Mouse (Mus musculus) myocyte (in vitro differentiated cells): Measurements from ENCODE around the gene Cntnap1. TPM values are rescaled to one million over a fixed set of nuclear protein-coding genes. Genes with fewer than 3 reads are reported as not detected.

Experiments used
- H3K27me3 ChIP-seq: one replicate; pipeline ENCODE4 v1.6.1; 2011; ENCODE audit not compliant: control insufficient read depth, insufficient read depth, insufficient read length
- H3K36me3 ChIP-seq: one replicate; pipeline ENCODE4 v1.6.1; 2011; ENCODE audit not compliant: control insufficient read depth, insufficient read depth
- H3K4me2 ChIP-seq: one replicate; pipeline ENCODE4 v1.6.1; 2011; ENCODE audit warnings: low read depth, control low read depth
- H3K4me3 ChIP-seq: one replicate; pipeline ENCODE4 v1.5.1; 2011; ENCODE audit warnings: mild to moderate bottlenecking, control low read depth, moderate library complexity
- H3K79me2 ChIP-seq: one replicate; pipeline ENCODE4 v1.6.1; 2011; ENCODE audit not compliant: control insufficient read depth, insufficient read depth
- H3ac ChIP-seq: one replicate; pipeline ENCODE4 v1.6.1; 2011; ENCODE audit not compliant: control insufficient read depth, insufficient read length
- CEBPB ChIP-seq: IDR thresholded peaks from 2 replicates; pipeline ENCODE4 v1.6.1; 2011; ENCODE audit warnings: mild to moderate bottlenecking, moderate library complexity; ENCODE audit not compliant: poor library complexity, insufficient read depth, severe bottlenecking
- E2F4 ChIP-seq: IDR thresholded peaks from one replicate; pipeline ENCODE4 v1.6.1; 2011; ENCODE audit warnings: mild to moderate bottlenecking, control low read depth, moderate library complexity; ENCODE audit not compliant: insufficient read depth
- MAX ChIP-seq: IDR thresholded peaks from one replicate; pipeline ENCODE4 v1.6.1; 2011; ENCODE audit warnings: low read depth, mild to moderate bottlenecking, control low read depth
- MYOD1 ChIP-seq, 3 experiments: IDR thresholded peaks; one replicate each; pipeline ENCODE4 v1.6.1; 2011; ENCODE audit warnings: control low read depth in 2 of 3, low read depth in 2 of 3, mild to moderate bottlenecking in 2 of 3, moderate library complexity in 1 of 3; ENCODE audit not compliant: insufficient read length in 2 of 3, control insufficient read depth in 1 of 3
- MYOG ChIP-seq, 3 experiments: IDR thresholded peaks; one replicate each; pipeline ENCODE4 v1.6.1; 2011; ENCODE audit warnings: control low read depth in 2 of 3, low read depth in 2 of 3, mild to moderate bottlenecking in 2 of 3; ENCODE audit not compliant: insufficient read length in 2 of 3, control insufficient read depth in 1 of 3, insufficient read depth in 1 of 3
- POLR2A ChIP-seq: IDR thresholded peaks from one replicate; pipeline ENCODE4 v1.6.1; 2011; ENCODE audit warnings: low read depth, mild to moderate bottlenecking, control low read depth, moderate library complexity; ENCODE audit not compliant: insufficient read length
- POLR2AphosphoS2 ChIP-seq: IDR thresholded peaks from one replicate; pipeline ENCODE4 v1.6.1; 2011; ENCODE audit warnings: low read depth, control low read depth; ENCODE audit not compliant: insufficient read length
- REST ChIP-seq: IDR thresholded peaks from one replicate; pipeline ENCODE4 v1.6.1; 2011; ENCODE audit warnings: mild to moderate bottlenecking, control low read depth, moderate library complexity; ENCODE audit not compliant: insufficient read depth, insufficient read length
- SRF ChIP-seq: IDR thresholded peaks from one replicate; pipeline ENCODE4 v1.6.1; 2011; ENCODE audit warnings: low read depth; ENCODE audit not compliant: control insufficient read depth, insufficient read length
- TCF12 ChIP-seq: IDR thresholded peaks from one replicate; pipeline ENCODE4 v1.6.1; 2011; ENCODE audit warnings: mild to moderate bottlenecking, control low read depth; ENCODE audit not compliant: poor library complexity, insufficient read depth, severe bottlenecking
- TCF3 ChIP-seq: IDR thresholded peaks from one replicate; pipeline ENCODE4 v1.6.1; 2011; ENCODE audit warnings: low read depth, control low read depth; ENCODE audit not compliant: insufficient read length
- USF1 ChIP-seq: IDR thresholded peaks from one replicate; pipeline ENCODE4 v1.6.1; 2011; ENCODE audit warnings: low read depth, mild to moderate bottlenecking, control low read depth, moderate library complexity
- polyA plus RNA-seq: library from polyadenylated mRNA; unstranded; fragments of >200 nt; fragmentation: generic; extraction: Trizol; gene quantifications from one replicate; pipeline ENCODE4 v1.2.1, GENCODE M21; 2012; ENCODE audit warnings: missing spikeins

Gene Cntnap1
- polyA plus RNA-seq, 1 experiment = 1.3 TPM

DNA sequence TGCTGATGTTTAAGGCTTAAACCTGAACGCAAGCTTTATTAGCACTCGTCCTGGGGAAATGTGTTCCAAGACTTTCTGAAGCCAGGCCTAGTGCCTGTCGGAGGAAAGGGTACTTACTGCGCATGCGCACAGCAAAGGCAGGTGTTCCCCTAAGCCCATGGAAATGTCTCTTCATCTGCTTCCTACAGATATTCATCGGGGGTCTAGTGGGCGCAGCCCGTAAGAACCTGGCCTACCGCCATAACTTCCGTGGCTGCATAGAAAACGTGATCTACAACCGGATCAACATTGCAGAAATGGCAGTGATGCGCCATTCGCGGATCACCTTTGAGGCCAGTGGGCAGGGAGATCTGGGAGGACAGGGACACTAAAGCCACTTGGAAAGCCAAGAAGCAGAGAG lies 9.0 kb downstream of the Cntnap1 start:
- H3ac ChIP-seq = no peak overlapping the region
- no peak for TF ChIP-seq TCF12
- TF ChIP-seq USF1 = no peak
- TF ChIP-seq POLR2AphosphoS2 = no peak
- no peak for TF ChIP-seq REST
- TF ChIP-seq MAX = no peak
- TF ChIP-seq SRF = no peak
- no peak for TF ChIP-seq MYOD1 (IDR thresholded peaks at IDR 0.05; ENCODE audit: control insufficient read depth in 1 of 3, insufficient read length in 2 of 3, low read depth in 2 of 3)
- no peak for TF ChIP-seq POLR2A
- no peak for TF ChIP-seq MYOG (IDR thresholded peaks at IDR 0.05; ENCODE audit: control insufficient read depth in 1 of 3, insufficient read depth in 1 of 3, insufficient read length in 2 of 3, low read depth in 2 of 3)
- no peak for TF ChIP-seq CEBPB
- TF ChIP-seq E2F4 = no peak
- no peak for TF ChIP-seq TCF3
- no peak overlapping the region for H3K4me3 ChIP-seq

DNA sequence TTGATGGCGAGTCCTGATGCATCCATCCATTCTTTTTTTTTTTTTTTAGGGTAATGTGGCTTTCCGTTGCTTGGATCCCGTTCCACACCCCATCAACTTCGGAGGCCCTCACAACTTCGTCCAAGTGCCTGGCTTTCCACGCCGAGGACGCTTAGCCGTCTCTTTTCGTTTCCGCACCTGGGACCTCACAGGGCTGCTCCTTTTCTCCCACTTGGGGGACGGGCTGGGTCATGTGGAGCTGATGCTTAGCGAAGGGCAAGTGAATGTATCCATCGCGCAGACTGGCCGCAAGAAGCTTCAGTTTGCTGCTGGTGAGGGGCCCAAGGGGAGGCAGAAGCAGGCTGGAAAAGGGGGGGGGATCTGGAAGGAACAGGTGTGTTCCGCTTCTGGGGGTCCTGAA lies 9.9 kb downstream of the Cntnap1 start:
- TF ChIP-seq CEBPB (no peak), TCF12 (no peak), POLR2A (no peak), USF1 (no peak), TCF3 (no peak), MAX (no peak), MYOG (IDR thresholded peaks at IDR 0.05; ENCODE audit: control insufficient read depth in 1 of 3, insufficient read depth in 1 of 3, insufficient read length in 2 of 3, low read depth in 2 of 3) (no peak)
- no peaks in the 10 kb centered on the region for H3K79me2 ChIP-seq

More for the DNA sequence above, 9.0 kb downstream of the Cntnap1 start:
- H3K27me3 ChIP-seq = no peaks in the 10 kb centered on the region
- no peak overlapping the region for H3K4me2 ChIP-seq
- no peaks in the 10 kb centered on the region for H3K79me2 ChIP-seq
- H3K36me3 ChIP-seq = no peaks in the 10 kb centered on the region

DNA sequence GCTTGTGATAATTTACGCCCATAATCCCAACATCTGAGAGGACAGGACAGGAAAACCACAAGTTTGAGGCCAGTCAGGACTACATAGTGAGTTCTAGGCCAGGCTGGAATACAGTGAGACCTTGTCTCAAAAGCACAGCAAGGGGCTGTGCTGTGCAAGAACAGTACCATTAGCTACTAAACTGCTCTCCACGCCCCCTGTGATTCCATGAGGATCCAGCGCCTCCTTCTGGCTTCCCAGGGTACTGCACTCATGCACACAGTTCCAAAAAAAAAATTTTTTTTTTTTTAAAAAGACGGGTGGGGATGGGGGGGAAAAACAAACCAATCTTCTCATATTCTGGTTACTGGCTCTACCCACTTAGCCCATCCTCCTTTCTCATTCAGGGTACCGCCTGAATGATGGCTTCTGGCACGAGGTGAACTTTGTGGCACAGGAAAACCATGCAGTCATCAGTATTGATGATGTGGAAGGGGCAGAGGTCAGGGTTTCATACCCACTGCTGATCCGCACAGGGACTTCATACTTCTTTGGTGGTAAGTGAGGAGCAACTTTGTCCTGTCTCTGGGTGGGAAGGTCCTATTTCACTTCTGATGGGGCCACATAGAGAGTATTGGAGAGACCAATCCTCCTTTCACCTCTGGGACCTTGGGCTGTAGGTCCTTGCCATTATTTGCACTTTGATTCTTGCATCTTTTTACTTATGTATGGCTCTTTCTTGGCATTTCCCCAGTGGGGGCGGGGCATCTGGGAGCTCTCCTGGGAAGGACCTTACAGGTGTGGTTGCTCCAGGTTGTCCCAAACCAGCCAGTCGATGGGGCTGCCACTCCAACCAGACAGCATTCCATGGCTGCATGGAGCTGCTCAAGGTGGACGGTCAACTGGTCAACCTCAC lies 10.8 kb downstream of the Cntnap1 start:
- no peak for TF ChIP-seq POLR2A
- no peak for TF ChIP-seq MYOD1 (IDR thresholded peaks at IDR 0.05; ENCODE audit: control insufficient read depth in 1 of 3, insufficient read length in 2 of 3, low read depth in 2 of 3)
- no peak for TF ChIP-seq TCF12
- no peak for TF ChIP-seq USF1
- no peak for TF ChIP-seq SRF
- TF ChIP-seq POLR2AphosphoS2 = no peak
- no peak for TF ChIP-seq E2F4
- no peak for TF ChIP-seq CEBPB
- TF ChIP-seq REST = no peak
- no peak for TF ChIP-seq TCF3
- TF ChIP-seq MYOG (IDR thresholded peaks at IDR 0.05; ENCODE audit: control insufficient read depth in 1 of 3, insufficient read depth in 1 of 3, insufficient read length in 2 of 3, low read depth in 2 of 3) = no peak
- TF ChIP-seq MAX = no peak
- H3K4me3 ChIP-seq = no peak overlapping the region
- H3K36me3 ChIP-seq = no peaks in the 10 kb centered on the region
- H3K4me2 ChIP-seq = no peak overlapping the region
- no peaks in the 10 kb centered on the region for H3K27me3 ChIP-seq
- H3K79me2 ChIP-seq = no peaks in the 10 kb centered on the region
- H3ac ChIP-seq = no peak overlapping the region

More for the DNA sequence above, 9.9 kb downstream of the Cntnap1 start:
- no peak overlapping the region for H3K4me2 ChIP-seq
- H3K36me3 ChIP-seq = no peaks in the 10 kb centered on the region
- no peaks in the 10 kb centered on the region for H3K27me3 ChIP-seq
- H3ac ChIP-seq = no peak overlapping the region
- no peak overlapping the region for H3K4me3 ChIP-seq

DNA sequence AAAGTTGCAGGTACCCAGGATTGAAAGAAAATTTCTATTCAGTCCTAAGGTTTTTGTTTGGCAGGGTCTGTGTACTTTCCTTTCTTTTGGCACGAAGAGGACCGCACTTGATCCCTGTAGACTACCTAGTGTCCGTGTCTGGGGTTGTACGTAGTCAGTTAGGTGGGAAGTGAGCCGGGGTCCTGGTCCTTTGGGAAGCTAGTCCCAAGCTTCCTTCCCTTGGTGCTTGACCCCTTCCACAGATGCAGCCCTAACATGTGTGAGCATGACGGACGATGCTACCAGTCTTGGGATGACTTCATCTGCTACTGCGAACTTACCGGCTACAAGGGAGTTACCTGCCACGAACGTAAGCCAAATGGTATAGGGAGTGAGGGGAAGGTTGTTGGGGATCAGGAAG lies 11.6 kb downstream of the Cntnap1 start:
- H3K4me2 ChIP-seq = no peak overlapping the region
- no peaks in the 10 kb centered on the region for H3K79me2 ChIP-seq
- no peaks in the 10 kb centered on the region for H3K27me3 ChIP-seq
- H3K36me3 ChIP-seq = no peaks in the 10 kb centered on the region
- H3K4me3 ChIP-seq = no peak overlapping the region
- no peak for TF ChIP-seq E2F4
- no peak overlapping the region for H3ac ChIP-seq

DNA sequence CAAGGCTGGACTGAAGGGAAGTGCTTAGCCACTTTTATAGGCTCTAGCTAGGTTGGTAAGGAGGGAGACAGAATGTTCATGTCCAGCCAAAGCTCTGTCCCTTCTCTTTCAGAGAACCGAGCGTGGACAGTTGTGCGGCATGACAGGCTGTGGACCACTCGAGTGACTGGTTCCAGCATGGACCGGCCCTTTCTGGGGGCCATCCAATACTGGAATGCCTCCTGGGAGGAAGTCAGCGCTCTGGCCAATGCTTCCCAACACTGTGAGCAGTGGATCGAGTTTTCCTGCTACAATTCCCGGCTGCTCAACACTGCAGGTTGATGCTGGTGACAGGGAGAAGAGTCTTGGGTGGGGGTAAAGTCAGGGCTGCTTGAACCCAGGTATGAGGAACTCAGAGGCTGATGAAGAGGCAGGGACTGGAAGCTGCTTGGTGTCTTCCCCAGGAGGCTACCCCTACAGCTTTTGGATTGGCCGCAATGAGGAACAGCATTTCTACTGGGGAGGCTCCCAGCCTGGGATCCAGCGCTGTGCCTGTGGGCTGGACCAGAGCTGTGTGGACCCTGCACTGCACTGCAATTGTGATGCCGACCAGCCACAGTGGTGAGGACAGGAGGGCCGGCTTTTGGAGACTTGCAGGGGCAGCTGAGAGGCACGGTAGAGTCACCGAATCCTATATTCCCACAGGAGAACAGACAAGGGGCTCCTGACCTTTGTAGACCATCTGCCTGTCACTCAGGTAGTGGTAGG lies 12.6 kb downstream of the Cntnap1 start:
- TF ChIP-seq MYOG (IDR thresholded peaks at IDR 0.05; ENCODE audit: control insufficient read depth in 1 of 3, insufficient read depth in 1 of 3, insufficient read length in 2 of 3, low read depth in 2 of 3) (no peak), TCF12 (no peak), TCF3 (no peak), MAX (no peak), REST (no peak), POLR2AphosphoS2 (no peak), USF1 (no peak), SRF (no peak), E2F4 (no peak), CEBPB (no peak), POLR2A (no peak)
- H3K27me3 ChIP-seq = no peaks in the 10 kb centered on the region
- no peak overlapping the region for H3K4me3 ChIP-seq

More for the DNA sequence above, 12.6 kb downstream of the Cntnap1 start:
- Histone ChIP-seq H3K36me3 (no peaks in the 10 kb centered on the region), H3K4me2 (no peak overlapping the region), H3ac (no peak overlapping the region), H3K79me2 (no peaks in the 10 kb centered on the region)
